Mouse (Mus musculus) C2C12 (cell line): ENCODE measurements at regions not wholly inside any gene's neighbourhood (a gene's known extent, or its start where the extent isn't known, plus 50 kb on each side); places are given as distances from the start of the nearest gene placed in this dataset.

ENCODE experiments used
- CTCF ChIP-seq: IDR thresholded peaks from one replicate; pipeline ENCODE4 v1.5.1; 2011; ENCODE audit not compliant: control insufficient read depth, insufficient read depth, insufficient read length
- USF1 ChIP-seq: IDR thresholded peaks from one replicate; pipeline ENCODE4 v1.6.1; 2011; ENCODE audit warnings: low read depth, mild to moderate bottlenecking, control low read depth, moderate library complexity

DNA sequence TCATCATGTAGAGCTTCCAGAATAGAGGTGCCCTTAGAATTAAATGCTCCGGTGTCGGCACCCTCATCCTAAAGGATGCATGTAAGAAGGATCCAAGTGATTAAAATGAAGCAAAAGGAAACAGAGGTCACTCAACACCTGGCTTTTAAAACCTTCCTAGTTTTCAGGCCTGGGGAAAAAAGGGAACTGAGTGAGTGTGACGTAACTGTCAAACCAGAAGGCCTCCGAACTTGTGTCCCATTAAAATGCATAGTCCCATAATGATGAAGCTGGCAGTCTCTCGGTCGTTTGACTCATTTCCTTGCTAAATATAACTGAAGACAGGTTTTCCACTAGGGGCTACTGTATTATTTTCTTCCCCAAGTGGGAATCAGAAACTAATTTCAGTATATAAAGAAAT is 201.4 kb downstream of the Dhx15 start:
- TF ChIP-seq CTCF (no peak), USF1 (no peak)
